37 mouse cellular contexts compared by ENCODE assay signal in genomic region chr17:84681670-84682069, GRCm38 (mm10). TPM values are rescaled to one million over a fixed set of nuclear protein-coding genes. Genes with fewer than 3 reads are reported as not detected.
DNase-seq lines count a peak whose midpoint lies in the region; ATAC-seq and TF ChIP-seq lines count a peak whose summit lies in the region.
"Had no signal": no experiment of that assay in that cellular context is flagged by ENCODE, and none has a peak within 500 bp of the region (broad histone marks: within the 10 kb centered on the region; RNA-seq: fewer than 3 reads in every experiment).

No protein-coding gene starts in this region.

- intact Hi-C loops in left cerebral cortex, postnatal 4 days (cut with DNase I): no loop called here

- H3K9ac ChIP-seq in forebrain, postnatal 0 days: no peak overlapping the region
- no peak overlapping the region for H3K9ac ChIP-seq in forebrain, embryonic 16.5 days (replicated peaks; ENCODE audit: low read depth, low read length)
- H3K9ac ChIP-seq: embryonic facial prominence, embryonic 13.5 days; hindbrain, embryonic 15.5 days; limb, embryonic 15.5 days; midbrain, embryonic 12.5 days; neural tube, embryonic 12.5 days; stomach, embryonic 15.5 days had no signal

- 76% methylated on average over 3 of the region's 3 CpGs for WGBS in forebrain, postnatal 0 days
- 78% methylated on average over 3 of the region's 3 CpGs for WGBS in forebrain, embryonic 16.5 days

- no peak for ATAC-seq in forebrain, postnatal 0 days
- ATAC-seq in forebrain, embryonic 16.5 days: no peak
- ATAC-seq: inflammation-experienced regulatory T-cells, adult 6 months; Patski had no signal

- no peak overlapping the region for H3K4me2 ChIP-seq in forebrain, postnatal 0 days (ENCODE audit: low read depth)
- H3K4me2 ChIP-seq in forebrain, embryonic 16.5 days (ENCODE audit: low read length): no peak overlapping the region
- H3K4me2 ChIP-seq: embryonic facial prominence, embryonic 13.5 days; hindbrain, embryonic 15.5 days; limb, embryonic 15.5 days; midbrain, embryonic 12.5 days; neural tube, embryonic 12.5 days; stomach, embryonic 15.5 days had no signal

- H3K4me3 ChIP-seq in forebrain, postnatal 0 days (ENCODE audit: low read depth, low read length): no peak overlapping the region
- no peak overlapping the region for H3K4me3 ChIP-seq in forebrain, embryonic 16.5 days (replicated peaks; ENCODE audit: low read length)
- H3K4me3 ChIP-seq: embryonic facial prominence, embryonic 13.5 days; forebrain, embryonic 10.5 days; hindbrain, embryonic 10.5 days; hindbrain, embryonic 15.5 days; limb, embryonic 10.5 days; limb, embryonic 15.5 days; megakaryocyte, embryonic 14.5 days; midbrain, embryonic 12.5 days; myocyte; neural tube, embryonic 12.5 days; stomach, embryonic 15.5 days had no signal

- peak; percentile 63 for DNase-seq in forebrain, postnatal 0 days
- peak; percentile 28 to 53 for DNase-seq in left cerebral cortex, adult 18-20 months (ENCODE audit: low spot score in 2 of 2)
- no peak for DNase-seq in left cerebral cortex, postnatal 4 days
- peak; percentile 43 for DNase-seq in right cerebral cortex, adult 18-20 months
- DNase-seq in right cerebral cortex, postnatal 4 days: no peak
- no peak for DNase-seq in heart, adult 9 months (ENCODE audit: low spot score in 2 of 2)
- DNase-seq: adrenal gland, postnatal 14 days; cerebellum, adult 11-12 months; cerebellum, adult 9-11 months; gastrocnemius, postnatal 10 days; heart, postnatal 14 days; kidney, adult 2 months; kidney, postnatal 36 days; layer of hippocampus, postnatal 36 days; lung, postnatal 4 days; thymus, postnatal 14 days had no signal

- TF ChIP-seq CTCF in forebrain, postnatal 0 days (IDR thresholded peaks at IDR 0.05; ENCODE audit: low read depth): no peak

- H3K27ac ChIP-seq in forebrain, postnatal 0 days (ENCODE audit: low read depth, low read length): no peak overlapping the region
- H3K27ac ChIP-seq in forebrain, embryonic 16.5 days (ENCODE audit: low read length): no peak overlapping the region
- H3K27ac ChIP-seq: embryonic facial prominence, embryonic 13.5 days; hindbrain, embryonic 10.5 days; hindbrain, embryonic 15.5 days; limb, embryonic 10.5 days; limb, embryonic 15.5 days; midbrain, embryonic 12.5 days; neural tube, embryonic 12.5 days; stomach, embryonic 15.5 days had no signal

- no peaks in the 10 kb centered on the region for H3K36me3 ChIP-seq in forebrain, postnatal 0 days (ENCODE audit: insufficient read depth)
- H3K36me3 ChIP-seq in forebrain, embryonic 16.5 days (ENCODE audit: control insufficient read depth, insufficient read depth): no peaks in the 10 kb centered on the region
- H3K36me3 ChIP-seq: embryonic facial prominence, embryonic 13.5 days; forebrain, embryonic 10.5 days; G1E; hindbrain, embryonic 10.5 days; hindbrain, embryonic 15.5 days; limb, embryonic 10.5 days; limb, embryonic 15.5 days; midbrain, embryonic 12.5 days; neural tube, embryonic 12.5 days; stomach, embryonic 15.5 days had no signal

- H3K27me3 ChIP-seq in forebrain, postnatal 0 days (ENCODE audit: insufficient read depth, low read length): no peaks in the 10 kb centered on the region
- H3K27me3 ChIP-seq in forebrain, embryonic 16.5 days (replicated peaks; ENCODE audit: control insufficient read depth, insufficient read depth, low read length): no peaks in the 10 kb centered on the region
- H3K27me3 ChIP-seq: embryonic facial prominence, embryonic 13.5 days; hindbrain, embryonic 15.5 days; neural tube, embryonic 12.5 days; Patski; stomach, embryonic 15.5 days had no signal

- no peaks in the 10 kb centered on the region for H3K4me1 ChIP-seq in forebrain, postnatal 0 days (ENCODE audit: insufficient read depth)
- no peaks in the 10 kb centered on the region for H3K4me1 ChIP-seq in forebrain, embryonic 16.5 days (replicated peaks; ENCODE audit: control insufficient read depth, insufficient read depth, low read length)
- H3K4me1 ChIP-seq: hindbrain, embryonic 15.5 days; midbrain, embryonic 12.5 days; neural tube, embryonic 12.5 days; stomach, embryonic 15.5 days had no signal

- H3K9me3 ChIP-seq in forebrain, postnatal 0 days (ENCODE audit: low read length): no peaks in the 10 kb centered on the region
- H3K9me3 ChIP-seq in forebrain, embryonic 16.5 days (ENCODE audit: control insufficient read depth, low read length): no peaks in the 10 kb centered on the region
- H3K9me3 ChIP-seq: embryonic facial prominence, embryonic 13.5 days; forebrain, embryonic 10.5 days; G1E; hindbrain, embryonic 10.5 days; hindbrain, embryonic 15.5 days; limb, embryonic 10.5 days; limb, embryonic 15.5 days; megakaryocyte, embryonic 14.5 days; midbrain, embryonic 12.5 days; neural tube, embryonic 12.5 days; stomach, embryonic 15.5 days had no signal

RNA-seq across cellular contexts. Expression of gene Abcg5, which starts 1.1 kb away (rescaled TPM):
- total RNA-seq in forebrain, postnatal 0 days (2014; rRNA removed): 0.54 and 1.5 TPM in 2 replicates
- polyA plus RNA-seq in forebrain, postnatal 0 days (2015; fragmentation: Nextera tagmentation; extraction: Ambion mirVana): 0.88 and 1.2 TPM in 2 replicates
- polyA plus RNA-seq in forebrain, embryonic 16.5 days (2015; fragmentation: Nextera tagmentation; extraction: Ambion mirVana): 0.87 and 1.0 TPM in 2 replicates
- total RNA-seq in left cerebral cortex, adult 18-20 months (2021): not detected
- total RNA-seq in left cerebral cortex, postnatal 4 days (2021): under 1 TPM in 1 of 2 experiments, not detected in 1; 0.40 TPM
- total RNA-seq: common myeloid progenitor, adult 5-6 weeks; gastrocnemius, postnatal 10 days; heart, adult 8-10 months; heart, postnatal 14 days; layer of hippocampus, adult 8-10 months; layer of hippocampus, postnatal 36 days had no signal
- polyA plus RNA-seq: G1E, myocyte, Patski had no signal

RNA-seq across cellular contexts. Expression of gene Abcg8, which starts 5.6 kb away (rescaled TPM):
- 0.10 TPM in 1 of 2 replicates, not detected in the other for total RNA-seq in forebrain, postnatal 0 days (2014; rRNA removed)
- 0.09 and 0.17 TPM in 2 replicates for polyA plus RNA-seq in forebrain, postnatal 0 days (2015; fragmentation: Nextera tagmentation; extraction: Ambion mirVana)
- not detected in 2 replicates for polyA plus RNA-seq in forebrain, embryonic 16.5 days (2015; fragmentation: Nextera tagmentation; extraction: Ambion mirVana)
- total RNA-seq in left cerebral cortex, adult 18-20 months (2021): under 1 TPM in 1 of 2 experiments, not detected in 1; 0.09 TPM
- not detected for total RNA-seq in left cerebral cortex, postnatal 4 days (2021)
- total RNA-seq: common myeloid progenitor, adult 5-6 weeks; gastrocnemius, postnatal 10 days; heart, postnatal 14 days; layer of hippocampus, adult 8-10 months; layer of hippocampus, postnatal 36 days; midbrain, postnatal 0 days had no signal
- polyA plus RNA-seq: G1E; heart, embryonic 14.5 days; inflammation-experienced regulatory T-cells, adult 6 months; lung, embryonic 16.5 days; midbrain, postnatal 0 days; neural tube, embryonic 12.5 days had no signal

RNA-seq across cellular contexts. Expression of gene Dync2li1, which starts 55.4 kb away (rescaled TPM):
- 14.0 and 19.1 TPM in 2 replicates for total RNA-seq in forebrain, postnatal 0 days (2014; rRNA removed)
- polyA plus RNA-seq in forebrain, postnatal 0 days (2015; fragmentation: Nextera tagmentation; extraction: Ambion mirVana): 38.9 and 42.1 TPM in 2 replicates
- 33.0 and 34.4 TPM in 2 replicates for polyA plus RNA-seq in forebrain, embryonic 16.5 days (2015; fragmentation: Nextera tagmentation; extraction: Ambion mirVana)
- total RNA-seq in left cerebral cortex, adult 18-20 months (2021): 10 to 100 TPM; 21.0 to 23.1 TPM
- total RNA-seq in left cerebral cortex, postnatal 4 days (2021): 10 to 100 TPM; 20.1 to 22.8 TPM
- total RNA-seq: G1E had no signal
- polyA plus RNA-seq: G1E had no signal

Comparison
In these comparisons a context has a peak if more than half of its experiments do, and no peak if none do; other contexts are left out.
1. DNase-seq: peak in forebrain, postnatal 0 days (single experiment), left cerebral cortex, adult 18-20 months (2 of 2) and right cerebral cortex, adult 18-20 months (single experiment); none in left cerebral cortex, postnatal 4 days (single experiment), right cerebral cortex, postnatal 4 days (single experiment) and heart, adult 9 months (0 of 2).